Mouse (Mus musculus) thymus, adult 2 months (tissue): ENCODE measurements around the gene Foxo6.

Experiments used
- CTCF ChIP-seq: fragments of 200-500 bp; IDR thresholded peaks from 2 replicates; pipeline ENCODE4 v1.5.1; 2012; ENCODE audit warnings: mild to moderate bottlenecking, control low read depth, low read length, moderate library complexity, borderline replicate concordance; ENCODE audit not compliant: control insufficient read depth, poor library complexity, insufficient read depth; ENCODE audit errors: extremely low read depth
- POLR2A ChIP-seq: fragments of 200-500 bp; IDR thresholded peaks from 2 replicates; pipeline ENCODE4 v1.6.1; 2012; ENCODE audit warnings: mild to moderate bottlenecking, low read length, control low read depth, moderate library complexity; ENCODE audit not compliant: control insufficient read depth, poor library complexity, insufficient read depth; ENCODE audit errors: extremely low read depth

GRCm38 (mm10) chr4:120229505-120230255, 57.5 kb downstream of the Foxo6 start:
- no peak for TF ChIP-seq CTCF
- no peak for TF ChIP-seq POLR2A
